Mouse (Mus musculus) c-Kit-negative CD71-positive TER-119-positive erythroid progenitor cells, embryonic 14.5 days (primary cell): ENCODE data around the gene Olfr237-ps1.
"Not testable (repeated sequence)": the region's sequence is repeated elsewhere in the genome, so short reads cannot be mapped to it uniquely, and the experiment has no call there.

Experiments
- DNase-seq: peaks from one replicate; pipeline ENCODE4 v3.0.0-alpha.2; 2013; ENCODE audit warnings: low read depth, low spot score

The Olfr237-ps1 gene

DNA sequence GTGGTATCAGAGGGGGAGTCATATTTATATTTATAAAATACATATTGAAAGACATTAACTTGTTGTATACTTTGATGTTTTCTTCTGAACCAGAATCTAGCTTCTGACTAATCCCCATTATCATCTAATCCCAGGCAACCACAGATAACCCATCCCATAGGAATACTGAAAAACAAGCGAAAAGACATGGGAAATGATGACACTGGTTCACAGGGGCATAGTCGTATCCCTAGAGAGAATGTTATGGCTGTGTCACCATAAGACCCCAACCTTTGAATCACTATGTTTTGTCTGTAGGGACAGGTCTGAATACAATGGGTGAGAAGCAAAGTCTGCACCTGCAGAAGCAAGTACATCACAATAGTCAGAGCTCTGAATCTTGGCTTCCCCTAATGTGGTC is at the start of gene Olfr237-ps1:
Gene Olfr237-ps1, plus strand, starts transcription at position 301 of the 400 bp plus-strand sequence.
- DNase-seq = not testable (repeated sequence)

DNA sequence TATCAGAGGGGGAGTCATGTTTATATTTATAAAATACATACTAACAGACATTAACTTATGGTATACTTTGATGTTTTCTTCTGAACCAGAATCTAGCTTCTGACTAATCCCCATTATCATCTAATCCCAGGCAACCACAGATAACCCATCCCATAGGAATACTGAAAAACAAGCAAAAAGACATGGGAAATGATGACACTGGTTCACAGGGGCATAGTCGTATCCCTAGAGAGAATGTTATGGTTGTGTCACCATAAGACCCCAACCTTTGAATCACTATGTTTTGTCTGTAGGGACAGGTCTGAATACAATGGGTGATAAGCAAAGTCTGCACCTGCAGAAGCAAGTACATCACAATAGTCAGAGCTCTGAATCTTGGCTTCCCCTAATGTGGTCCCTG is 40.3 kb upstream of the Olfr237-ps1 start, which contains the start of gene Olfr441:
Gene Olfr441, plus strand, starts transcription at position 301 of the 400 bp plus-strand sequence.
- DNase-seq = not testable (repeated sequence)

DNA sequence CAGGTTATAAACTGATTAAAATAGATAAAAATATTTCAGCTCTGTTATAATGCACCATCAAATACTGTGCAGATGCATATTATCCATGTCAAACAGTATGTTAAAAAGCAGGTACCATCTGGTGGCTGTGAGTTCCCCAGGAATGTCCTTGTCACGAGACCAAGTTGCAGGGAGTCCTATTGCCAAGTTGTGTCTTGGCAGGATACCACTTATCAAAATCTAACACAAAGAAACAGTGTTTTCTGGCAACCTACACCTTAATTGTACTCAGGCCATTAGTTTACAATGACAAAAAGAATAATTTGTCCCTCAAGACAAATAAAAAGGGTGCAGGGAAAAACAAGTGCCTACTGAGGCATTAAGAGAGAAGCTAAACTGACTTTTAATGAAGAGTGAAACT is 13.1 kb downstream of the Olfr237-ps1 start:
- no peak for DNase-seq

DNA sequence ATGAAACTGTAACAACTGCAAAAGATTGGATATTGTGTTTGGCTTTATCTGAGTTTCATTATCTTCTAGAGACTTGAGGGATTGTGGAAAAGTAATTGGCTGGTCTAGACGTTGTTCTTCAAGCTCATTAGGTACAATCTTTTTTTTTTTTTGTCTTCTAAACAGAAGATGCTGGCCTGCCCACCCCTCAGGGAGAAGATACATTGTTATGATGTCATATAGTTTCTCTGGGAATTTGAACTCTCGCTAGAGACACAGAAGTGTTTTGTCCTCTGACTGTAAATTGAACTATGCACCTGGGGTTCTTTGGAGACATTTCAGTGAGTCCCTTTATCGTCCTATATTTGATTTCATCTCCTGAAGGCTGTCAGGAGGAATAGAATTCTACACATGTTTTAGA is 16.6 kb downstream of the Olfr237-ps1 start, which contains the start of gene Olfr437:
Gene Olfr437, plus strand, starts transcription at position 301 of the 400 bp plus-strand sequence.
- DNase-seq = no peak

DNA sequence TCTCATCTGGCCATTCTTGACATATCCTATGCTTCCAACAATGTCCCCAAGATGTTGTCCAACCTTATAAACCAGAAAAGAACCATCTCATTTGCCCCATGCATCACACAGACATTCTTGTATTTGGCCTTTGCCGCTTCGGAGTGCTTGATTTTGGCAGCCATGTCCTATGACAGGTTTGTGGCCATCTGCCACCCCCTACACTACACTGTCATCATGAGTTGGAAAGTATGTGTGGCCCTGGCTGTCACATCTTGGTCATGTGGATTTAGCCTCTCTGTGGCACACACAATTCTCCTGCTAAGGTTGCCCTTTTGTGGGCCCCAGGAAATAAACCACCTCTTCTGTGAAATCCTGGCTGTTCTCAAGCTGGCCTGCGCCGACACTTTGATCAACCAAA is 20.9 kb downstream of the Olfr237-ps1 start:
- DNase-seq = no peak

DNA sequence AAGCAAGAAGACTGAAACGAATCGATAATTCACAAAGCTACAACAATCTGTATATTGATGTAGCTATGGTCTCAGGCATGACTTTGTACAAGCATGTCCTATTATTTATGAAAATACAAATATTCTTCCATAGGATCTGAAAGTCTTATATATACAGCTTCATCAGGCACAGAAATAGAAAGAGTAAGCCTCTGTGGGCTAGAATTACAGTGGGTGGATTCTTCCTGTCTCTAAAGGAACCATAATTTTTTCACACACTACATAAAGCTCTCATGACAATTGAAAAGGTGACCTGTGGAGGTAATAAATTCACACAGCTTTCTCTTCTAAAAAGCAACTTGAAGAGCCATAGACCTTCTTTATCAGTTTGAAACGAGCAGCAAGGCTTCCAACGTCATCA is 25.5 kb downstream of the Olfr237-ps1 start, which contains the start of gene Olfr13:
Gene Olfr13, plus strand, starts transcription at position 301 of the 400 bp plus-strand sequence.
- DNase-seq = no peak

DNA sequence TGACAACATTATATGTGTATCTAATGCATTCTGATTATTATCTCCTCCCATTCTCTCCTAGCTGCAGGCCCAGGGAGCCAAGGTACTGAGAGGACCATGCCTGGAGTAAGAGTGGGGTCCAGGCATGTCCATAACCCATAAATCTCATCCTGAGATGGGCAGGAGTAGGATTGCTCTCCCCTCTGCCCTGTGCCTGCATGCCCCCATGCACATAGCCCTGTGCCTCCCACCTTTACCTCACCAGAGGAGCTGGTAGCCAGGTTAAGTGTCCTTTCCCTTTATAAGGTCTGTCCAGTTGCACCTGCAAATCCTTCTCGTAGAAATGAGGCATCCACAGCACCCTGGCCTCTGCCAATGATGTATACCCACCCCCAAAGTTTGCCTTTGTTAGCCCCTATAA is 31.8 kb downstream of the Olfr237-ps1 start:
- DNase-seq = no peak

DNA sequence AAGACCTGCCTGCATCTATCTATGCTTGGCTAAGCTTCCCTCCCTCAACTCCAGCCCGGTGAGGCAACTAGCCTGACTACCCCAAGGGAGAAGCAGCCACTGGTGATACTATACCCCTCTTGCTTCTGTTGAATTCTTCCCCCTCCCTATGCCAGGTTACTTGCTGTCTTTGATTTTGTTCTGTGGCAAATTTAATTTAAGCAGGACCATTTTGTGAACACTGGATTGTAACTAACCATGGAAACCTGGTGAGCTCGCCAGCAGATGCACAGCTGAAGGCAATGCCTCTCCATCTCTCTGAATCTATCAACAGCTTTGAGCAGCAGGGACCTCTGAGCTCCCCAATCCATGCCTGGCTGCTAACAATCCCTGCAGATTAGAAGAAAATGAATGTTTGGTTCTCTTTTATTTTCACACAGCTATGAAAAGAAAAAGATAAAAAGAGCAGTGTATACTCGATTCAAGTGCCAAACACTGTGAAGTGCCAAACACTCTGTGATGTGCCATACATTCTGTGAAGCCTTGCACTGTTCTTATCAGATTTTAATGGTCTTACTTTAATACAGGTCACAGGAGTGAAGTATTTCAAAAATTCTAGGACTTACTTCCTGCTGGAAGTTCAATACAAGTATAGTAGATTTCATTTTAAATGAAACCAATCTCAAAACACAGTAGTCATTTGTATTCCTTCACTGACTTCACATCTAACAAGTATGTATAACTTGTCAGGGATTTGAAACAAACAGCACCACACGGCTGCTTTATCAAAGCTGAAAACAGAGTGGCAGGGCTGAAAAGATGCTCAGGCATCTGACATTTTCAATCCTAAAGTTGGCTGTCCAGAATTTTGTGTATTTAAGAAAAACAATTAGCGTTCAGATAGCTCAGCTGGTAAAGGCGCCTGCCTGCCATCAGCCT is 32.5 kb downstream of the Olfr237-ps1 start:
- no peak for DNase-seq

DNA sequence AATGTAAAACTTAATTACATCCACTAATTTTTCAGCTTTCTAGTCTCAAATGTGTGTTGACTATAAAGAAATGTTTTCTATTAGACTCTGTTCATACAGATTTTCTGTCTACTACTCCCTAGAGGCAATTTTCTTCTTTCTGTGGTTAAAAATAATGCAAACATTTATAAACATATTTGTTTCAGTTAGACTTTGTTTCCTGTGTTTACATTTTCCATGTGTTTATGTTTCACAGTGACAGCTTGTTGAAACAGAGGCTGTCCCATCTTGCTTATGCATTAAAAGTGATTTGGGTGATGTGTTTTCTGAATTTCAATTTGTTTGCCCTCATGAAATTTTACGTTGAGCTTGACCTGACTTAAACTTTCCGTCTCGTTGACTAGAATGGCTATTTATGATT is 44.6 kb downstream of the Olfr237-ps1 start:
- DNase-seq = no peak

DNA sequence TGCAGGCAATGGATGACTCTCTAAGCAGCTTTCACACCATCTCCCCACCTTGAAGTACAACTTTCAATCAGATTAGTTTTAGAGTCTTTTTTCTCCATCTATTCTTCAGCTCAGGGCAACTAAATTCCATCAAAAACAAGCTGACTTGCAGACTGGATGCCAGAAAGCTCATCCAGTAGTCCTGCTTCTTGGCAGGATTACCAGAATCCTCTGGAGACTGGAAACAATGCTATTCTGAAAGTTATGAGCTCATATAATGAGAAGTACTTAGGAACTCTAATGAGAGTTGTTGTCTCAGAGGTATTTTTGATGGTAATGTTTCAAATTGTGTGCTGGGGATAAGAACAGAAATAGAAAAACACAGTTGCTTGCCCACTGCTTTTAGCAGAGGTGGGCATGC is 50.4 kb downstream of the Olfr237-ps1 start, which contains the start of gene Olfr435:
Gene Olfr435, plus strand, starts transcription at position 366 of the 400 bp plus-strand sequence.
- no peak for DNase-seq

DNA sequence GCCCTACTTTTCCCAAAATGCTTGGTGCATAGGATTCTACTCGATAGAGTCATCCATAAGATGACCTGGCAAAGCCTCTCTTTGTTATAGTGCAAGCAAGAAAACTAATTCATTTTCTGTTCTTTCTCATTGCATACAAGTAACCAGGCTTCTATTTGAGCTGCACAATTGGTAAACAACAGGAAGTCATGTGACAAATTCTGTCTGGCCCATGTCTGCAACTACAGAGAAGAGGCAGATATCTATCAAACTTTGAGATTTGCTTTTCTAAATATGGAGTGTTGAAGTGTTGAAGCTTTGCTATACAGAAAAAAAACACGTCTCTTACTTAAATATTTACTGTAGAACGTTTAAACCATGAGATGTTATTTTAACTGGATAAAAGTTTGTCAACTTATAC is 51.7 kb downstream of the Olfr237-ps1 start:
- no peak for DNase-seq

DNA sequence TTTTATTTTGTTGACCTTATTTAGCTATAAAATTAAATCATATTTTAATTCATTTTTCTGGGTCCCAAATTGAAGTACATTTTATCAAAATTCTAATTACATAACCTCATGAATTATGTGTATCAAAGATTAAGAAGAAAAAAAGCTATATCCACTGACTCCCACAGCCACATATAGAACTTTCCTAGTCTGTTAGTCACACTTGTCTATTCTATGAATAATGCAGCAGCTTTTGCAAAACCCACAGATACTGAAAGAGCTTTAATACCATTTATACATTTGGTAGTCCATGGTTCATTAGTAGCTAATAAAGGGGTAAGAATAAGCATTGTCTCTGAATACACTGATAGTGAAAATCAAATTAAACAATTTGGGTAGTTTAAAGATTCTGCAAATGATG is 56.4 kb downstream of the Olfr237-ps1 start:
- DNase-seq = no peak

DNA sequence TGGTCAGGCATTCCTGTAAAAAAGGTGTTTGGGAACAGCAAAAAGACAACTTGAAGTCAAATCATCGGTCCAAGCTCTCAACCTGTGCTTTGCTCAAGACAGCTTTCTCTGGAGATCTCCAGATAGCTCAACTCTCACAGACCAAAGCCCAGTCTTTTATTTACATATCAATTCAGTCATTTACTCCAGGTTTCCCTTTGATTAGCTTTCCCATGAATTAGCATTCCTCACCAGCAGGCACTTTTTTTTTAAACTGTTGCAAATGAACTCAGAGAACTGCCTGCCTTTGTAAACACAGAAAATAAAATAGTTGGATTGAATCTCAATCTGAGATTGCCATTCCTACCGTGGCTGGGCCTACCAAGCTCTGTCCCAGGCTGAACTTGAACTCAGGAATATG is 59.0 kb downstream of the Olfr237-ps1 start:
- DNase-seq = no peak
